In the genomic region with DNA sequence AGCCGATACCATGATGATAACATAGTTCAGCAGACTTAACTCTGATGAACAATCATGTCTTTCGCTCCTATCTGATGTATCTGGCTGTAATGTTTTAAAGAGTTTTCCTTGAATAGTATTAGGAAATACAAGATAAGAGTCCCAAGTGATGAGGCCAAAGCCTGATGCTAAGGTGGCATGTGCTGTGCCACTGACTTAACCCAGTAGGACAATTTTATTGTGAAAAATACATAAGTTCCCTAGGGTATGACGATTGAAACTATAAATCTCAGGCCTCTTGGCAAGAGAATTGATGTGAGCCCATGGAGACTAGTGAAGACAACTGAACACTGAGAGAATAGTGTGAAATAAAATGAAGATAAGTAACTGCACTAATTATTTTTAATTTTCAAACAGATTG, we compare ENCODE assay signal across 8 mouse cellular contexts. TPM values are rescaled to one million over a fixed set of nuclear protein-coding genes. Genes with fewer than 3 reads are reported as not detected.
DNase-seq lines count a peak whose midpoint lies in the region; ATAC-seq lines count a peak whose summit lies in the region.

No protein-coding gene starts in this region.

- peak overlapping the region; percentile 99 for H3K27ac ChIP-seq in liver, embryonic 11.5 days (ENCODE audit: low read depth, low read length)
- H3K27ac ChIP-seq in embryonic facial prominence, embryonic 12.5 days = 0 out of 2 replicates have a peak overlapping the region, but pooled peaks have one; percentile 50
- H3K27ac ChIP-seq in limb, embryonic 10.5 days = peak overlapping the region; percentile 98
- H3K27ac ChIP-seq in stomach, embryonic 14.5 days (ENCODE audit: low read length) = peak overlapping the region; percentile 39; the same call in 1 of the 2 replicates

- H3K4me3 ChIP-seq in liver, embryonic 11.5 days (ENCODE audit: low read depth, low read length) = peak overlapping the region; percentile 91
- H3K4me3 ChIP-seq in embryonic facial prominence, embryonic 12.5 days = peak overlapping the region; percentile 38
- peak overlapping the region; percentile 86 for H3K4me3 ChIP-seq in limb, embryonic 10.5 days
- H3K4me3 ChIP-seq in stomach, embryonic 14.5 days (ENCODE audit: low read depth, low read length) = peak overlapping the region; percentile 87

- H3K4me1 ChIP-seq in liver, embryonic 11.5 days (replicated peaks; ENCODE audit: control insufficient read depth, insufficient read depth, low read length) = peaks cover 5% of the 10 kb centered on the region
- H3K4me1 ChIP-seq in embryonic facial prominence, embryonic 12.5 days = peaks cover 13% of the 10 kb centered on the region
- peaks cover 15% of the 10 kb centered on the region for H3K4me1 ChIP-seq in limb, embryonic 10.5 days
- H3K4me1 ChIP-seq in stomach, embryonic 14.5 days (ENCODE audit: control insufficient read depth, insufficient read depth, low read length) = peaks cover 4% of the 10 kb centered on the region; the same call in 1 of the 2 replicates

- H3K4me2 ChIP-seq in liver, embryonic 11.5 days = peak overlapping the region; percentile 75
- peak overlapping the region; percentile 66 for H3K4me2 ChIP-seq in embryonic facial prominence, embryonic 12.5 days (replicated peaks)
- peak overlapping the region; percentile 69 for H3K4me2 ChIP-seq in stomach, embryonic 14.5 days (replicated peaks; ENCODE audit: low read depth, low read length)

- H3K9ac ChIP-seq in liver, embryonic 11.5 days (ENCODE audit: low read depth, low read length) = peak overlapping the region; percentile 85
- peak overlapping the region; percentile 59 for H3K9ac ChIP-seq in embryonic facial prominence, embryonic 12.5 days
- peak overlapping the region; percentile 29 for H3K9ac ChIP-seq in stomach, embryonic 14.5 days (replicated peaks; ENCODE audit: low read depth, low read length)

- WGBS in liver, embryonic 11.5 days = 17% methylated on average over 3 of the region's 3 CpGs
- 23% methylated on average over 3 of the region's 3 CpGs for WGBS in embryonic facial prominence, embryonic 12.5 days
- 33% methylated on average over 3 of the region's 3 CpGs for WGBS in limb, embryonic 10.5 days
- 15% methylated on average over 3 of the region's 3 CpGs for WGBS in stomach, embryonic 14.5 days

- H3K9me3 ChIP-seq in liver, embryonic 11.5 days (ENCODE audit: control insufficient read depth, low read length) = no peaks in the 10 kb centered on the region
- H3K9me3 ChIP-seq in embryonic facial prominence, embryonic 12.5 days = no peaks in the 10 kb centered on the region
- H3K9me3 ChIP-seq in limb, embryonic 10.5 days (replicated peaks) = no peaks in the 10 kb centered on the region
- H3K9me3 ChIP-seq in stomach, embryonic 14.5 days (ENCODE audit: control insufficient read depth, low read depth, low read length) = no peaks in the 10 kb centered on the region

- DNase-seq in liver, embryonic 11.5 days (ENCODE audit: low spot score) = no peak
- DNase-seq in liver = no peak
- no peak for DNase-seq in limb, embryonic 10.5 days (ENCODE audit: low spot score)
- DNase-seq in cerebellum, postnatal 25 days = no peak
- DNase-seq in ovary, postnatal 14 days (ENCODE audit: low spot score) = no peak
- DNase-seq in cerebellum, adult 18-20 months = no peak

- no peaks in the 10 kb centered on the region for H3K27me3 ChIP-seq in liver, embryonic 11.5 days (replicated peaks; ENCODE audit: control insufficient read depth, insufficient read depth, low read length)
- no peaks in the 10 kb centered on the region for H3K27me3 ChIP-seq in embryonic facial prominence, embryonic 12.5 days
- H3K27me3 ChIP-seq in limb, embryonic 10.5 days (ENCODE audit: low read depth, poor library complexity, severe bottlenecking) = no peaks in the 10 kb centered on the region
- H3K27me3 ChIP-seq in stomach, embryonic 14.5 days (ENCODE audit: control insufficient read depth, insufficient read depth, low read length) = no peaks in the 10 kb centered on the region

- peaks cover 30% of the 10 kb centered on the region for H3K36me3 ChIP-seq in liver, embryonic 11.5 days (ENCODE audit: control insufficient read depth, insufficient read depth, low read length)
- peaks cover 31% of the 10 kb centered on the region for H3K36me3 ChIP-seq in embryonic facial prominence, embryonic 12.5 days
- peaks cover 60% of the 10 kb centered on the region for H3K36me3 ChIP-seq in limb, embryonic 10.5 days
- H3K36me3 ChIP-seq in stomach, embryonic 14.5 days (ENCODE audit: control insufficient read depth, insufficient read depth, low read length) = peaks cover 26% of the 10 kb centered on the region; the same call in 1 of the 2 replicates

- no peak for ATAC-seq in liver, embryonic 11.5 days (replicated peaks; ENCODE audit: low FRiP score)
- no peak for ATAC-seq in embryonic facial prominence, embryonic 12.5 days (ENCODE audit: insufficient number of reproducible peaks, insufficient read depth, low FRiP score, low TSS enrichment)
- ATAC-seq in stomach, embryonic 14.5 days (ENCODE audit: insufficient number of reproducible peaks, insufficient read depth, low FRiP score, low read depth) = no peak

RNA-seq across cellular contexts. Expression of gene Zbtb37, which starts 3.0 kb away (rescaled TPM):
- polyA plus RNA-seq in liver, embryonic 11.5 days (2014; fragmentation: Nextera tagmentation; extraction: Ambion mirVana) = 3.4 and 4.8 TPM in 2 replicates
- 8.9 and 9.4 TPM in 2 replicates for polyA plus RNA-seq in embryonic facial prominence, embryonic 12.5 days (2016; fragmentation: Nextera tagmentation; extraction: Ambion mirVana)
- polyA plus RNA-seq in limb, embryonic 10.5 days (2016; fragmentation: Nextera tagmentation; extraction: Ambion mirVana) = 6.2 and 8.6 TPM in 2 replicates
- polyA plus RNA-seq in stomach, embryonic 14.5 days (2014; fragmentation: Nextera tagmentation; extraction: Ambion mirVana) = 12.7 and 14.1 TPM in 2 replicates

RNA-seq across cellular contexts. Expression of gene Dars2, which starts 32.9 kb away (rescaled TPM):
- 68.3 and 84.3 TPM in 2 replicates for polyA plus RNA-seq in liver, embryonic 11.5 days (2014; fragmentation: Nextera tagmentation; extraction: Ambion mirVana)
- 32.5 and 35.2 TPM in 2 replicates for polyA plus RNA-seq in embryonic facial prominence, embryonic 12.5 days (2016; fragmentation: Nextera tagmentation; extraction: Ambion mirVana)
- polyA plus RNA-seq in limb, embryonic 10.5 days (2016; fragmentation: Nextera tagmentation; extraction: Ambion mirVana) = 66.7 and 74.6 TPM in 2 replicates
- 26.1 and 31.2 TPM in 2 replicates for polyA plus RNA-seq in stomach, embryonic 14.5 days (2014; fragmentation: Nextera tagmentation; extraction: Ambion mirVana)

RNA-seq across cellular contexts. Expression of gene Cenpl, which starts 32.9 kb away (rescaled TPM):
- 34.7 and 39.0 TPM in 2 replicates for polyA plus RNA-seq in liver, embryonic 11.5 days (2014; fragmentation: Nextera tagmentation; extraction: Ambion mirVana)
- 31.9 and 32.3 TPM in 2 replicates for polyA plus RNA-seq in embryonic facial prominence, embryonic 12.5 days (2016; fragmentation: Nextera tagmentation; extraction: Ambion mirVana)
- 40.1 and 44.6 TPM in 2 replicates for polyA plus RNA-seq in limb, embryonic 10.5 days (2016; fragmentation: Nextera tagmentation; extraction: Ambion mirVana)
- polyA plus RNA-seq in stomach, embryonic 14.5 days (2014; fragmentation: Nextera tagmentation; extraction: Ambion mirVana) = 28.7 and 32.7 TPM in 2 replicates

RNA-seq across cellular contexts. Expression of gene Serpinc1, which starts 59.2 kb away (rescaled TPM):
- polyA plus RNA-seq in liver, embryonic 11.5 days (2014; fragmentation: Nextera tagmentation; extraction: Ambion mirVana) = 209 and 215 TPM in 2 replicates
- 2.9 TPM in 2 replicates for polyA plus RNA-seq in embryonic facial prominence, embryonic 12.5 days (2016; fragmentation: Nextera tagmentation; extraction: Ambion mirVana)
- polyA plus RNA-seq in limb, embryonic 10.5 days (2016; fragmentation: Nextera tagmentation; extraction: Ambion mirVana) = 1.8 and 2.0 TPM in 2 replicates
- polyA plus RNA-seq in stomach, embryonic 14.5 days (2014; fragmentation: Nextera tagmentation; extraction: Ambion mirVana) = 2.0 and 2.4 TPM in 2 replicates

Comparison
In these comparisons a context has a peak if more than half of its experiments do, and no peak if none do; other contexts are left out.
1. H3K27ac ChIP-seq: peak in every context shown above with its lines; median percentile 99 in liver, embryonic 11.5 days; 98 in limb, embryonic 10.5 days; 50 in embryonic facial prominence, embryonic 12.5 days; 39 in stomach, embryonic 14.5 days.
2. H3K4me3 ChIP-seq: peak in every context shown above with its lines; median percentile 91 in liver, embryonic 11.5 days; 87 in stomach, embryonic 14.5 days; 86 in limb, embryonic 10.5 days; 38 in embryonic facial prominence, embryonic 12.5 days.
3. H3K9ac ChIP-seq: peak in every context shown above with its lines; median percentile 85 in liver, embryonic 11.5 days; 59 in embryonic facial prominence, embryonic 12.5 days; 29 in stomach, embryonic 14.5 days.